Mouse (Mus musculus): ENCODE results near the gene Msh6. TPM values are rescaled to one million over a fixed set of nuclear protein-coding genes. Genes with fewer than 3 reads are reported as not detected.
"Not testable (repeated sequence)": the region's sequence is repeated elsewhere in the genome, so short reads cannot be mapped to it uniquely, and the experiment has no call there.

Msh6 gene
- polyA plus RNA-seq (2015; fragmentation: Nextera tagmentation; extraction: Ambion mirVana), result 52.6 and 58.7 TPM in 2 replicates

DNA sequence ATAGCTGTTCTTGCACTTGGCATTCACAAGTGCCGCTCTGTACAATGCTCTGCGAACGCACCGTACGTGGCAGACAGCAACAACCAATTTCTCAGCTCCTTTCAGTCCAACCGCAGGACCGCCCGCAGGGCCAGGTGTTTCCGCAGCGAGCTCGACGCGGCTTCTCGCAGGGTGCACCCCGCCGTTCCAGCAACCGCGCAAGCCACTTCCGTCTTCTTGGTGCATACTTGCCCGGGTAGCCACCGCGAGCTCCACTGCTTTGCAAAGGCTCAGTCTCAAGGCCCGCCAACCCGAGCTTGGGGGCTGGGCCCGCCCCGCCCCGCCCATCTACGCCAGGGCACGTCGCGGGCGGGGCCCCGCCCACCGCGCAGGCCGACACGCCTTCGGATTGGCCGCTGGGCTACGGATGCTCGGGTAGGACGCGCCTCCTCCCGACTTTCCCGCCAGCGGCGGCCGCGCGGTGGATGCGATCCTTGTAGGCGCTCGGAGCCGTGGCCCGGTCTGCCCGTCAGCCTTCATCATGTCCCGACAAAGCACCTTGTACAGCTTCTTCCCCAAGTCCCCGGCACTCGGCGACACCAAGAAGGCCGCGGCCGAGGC is at the start of gene Msh6:
Msh6 (plus strand) TSS at position 434 of the 600 bp plus-strand sequence.
- peak within 1 kb of the TSS; percentile 76 for H3K4me2 ChIP-seq
- peak; percentile 99 for ATAC-seq
- H3K4me3 ChIP-seq, result peak within 1 kb of the TSS; percentile 95
- WGBS, result under 1% methylated on average over 49 of the region's 63 CpGs
- peaks cover 31% of the 10 kb centered on the region for H3K4me1 ChIP-seq
- H3K27ac ChIP-seq, result peak within 1 kb of the TSS; percentile 87
- no peaks in the 10 kb centered on the region for H3K27me3 ChIP-seq
- H3K9ac ChIP-seq, result peak within 1 kb of the TSS; percentile 93
- peaks cover 14% of the 10 kb centered on the region for H3K36me3 ChIP-seq (ENCODE audit: poor library complexity, severe bottlenecking)
- no peaks in the 10 kb centered on the region for H3K9me3 ChIP-seq (replicated peaks)

DNA sequence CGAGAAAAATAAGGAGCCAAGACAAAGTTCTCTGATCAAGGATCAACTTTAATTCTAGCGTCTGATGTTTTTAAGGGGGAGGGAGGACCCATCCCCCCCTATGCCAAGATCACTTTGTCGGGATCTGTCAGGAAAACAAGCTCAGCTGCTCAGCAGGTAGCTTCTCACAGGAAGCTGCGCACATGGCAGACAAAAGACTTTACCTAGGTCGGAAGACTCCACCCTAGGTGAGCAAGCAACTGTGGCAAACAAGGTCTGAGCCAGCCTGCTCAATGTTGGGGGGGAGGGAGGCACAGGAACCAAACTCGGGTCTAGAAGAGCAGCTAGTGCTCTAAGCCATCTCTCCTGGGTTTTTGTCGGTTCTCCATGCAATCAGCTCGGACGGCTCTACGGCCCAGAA is 40.5 kb upstream of the Msh6 start:
- no peak overlapping the region for H3K9ac ChIP-seq
- ATAC-seq, result no peak
- H3K27ac ChIP-seq, result no peak overlapping the region
- H3K4me2 ChIP-seq, result no peak overlapping the region
- WGBS, result 86% methylated on average over 10 of the region's 10 CpGs
- H3K4me1 ChIP-seq, result no peaks in the 10 kb centered on the region
- H3K9me3 ChIP-seq (replicated peaks), result no peaks in the 10 kb centered on the region
- no peaks in the 10 kb centered on the region for H3K36me3 ChIP-seq (ENCODE audit: poor library complexity, severe bottlenecking)
- H3K27me3 ChIP-seq, result no peaks in the 10 kb centered on the region
- H3K4me3 ChIP-seq, result no peak overlapping the region

DNA sequence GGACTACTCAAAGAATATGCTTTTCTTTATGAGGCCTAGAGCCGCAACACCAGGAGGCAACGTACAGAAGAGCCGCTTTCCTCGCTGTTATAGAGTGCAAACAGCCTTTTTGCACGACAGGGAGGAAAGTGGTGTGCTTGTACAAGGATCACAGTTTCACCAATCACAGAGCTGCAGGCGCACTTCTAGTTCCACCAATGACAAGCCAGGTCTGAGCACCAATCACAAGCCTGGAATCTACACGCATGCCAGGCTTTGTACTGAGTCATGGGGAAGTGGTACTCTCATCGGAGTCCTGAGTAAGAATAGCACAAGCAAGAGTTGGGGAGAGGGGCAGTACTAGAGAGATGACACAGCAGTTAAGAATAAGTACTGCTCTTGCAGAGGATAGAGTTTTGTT is 40.1 kb upstream of the Msh6 start:
- no peak overlapping the region for H3K4me2 ChIP-seq
- H3K9ac ChIP-seq, result no peak overlapping the region
- WGBS, result 87% methylated on average over 8 of the region's 8 CpGs
- no peak overlapping the region for H3K27ac ChIP-seq
- no peak for ATAC-seq
- no peaks in the 10 kb centered on the region for H3K36me3 ChIP-seq (ENCODE audit: poor library complexity, severe bottlenecking)
- H3K4me3 ChIP-seq, result no peak overlapping the region
- no peaks in the 10 kb centered on the region for H3K9me3 ChIP-seq (replicated peaks)
- H3K27me3 ChIP-seq, result no peaks in the 10 kb centered on the region
- H3K4me1 ChIP-seq, result no peaks in the 10 kb centered on the region

DNA sequence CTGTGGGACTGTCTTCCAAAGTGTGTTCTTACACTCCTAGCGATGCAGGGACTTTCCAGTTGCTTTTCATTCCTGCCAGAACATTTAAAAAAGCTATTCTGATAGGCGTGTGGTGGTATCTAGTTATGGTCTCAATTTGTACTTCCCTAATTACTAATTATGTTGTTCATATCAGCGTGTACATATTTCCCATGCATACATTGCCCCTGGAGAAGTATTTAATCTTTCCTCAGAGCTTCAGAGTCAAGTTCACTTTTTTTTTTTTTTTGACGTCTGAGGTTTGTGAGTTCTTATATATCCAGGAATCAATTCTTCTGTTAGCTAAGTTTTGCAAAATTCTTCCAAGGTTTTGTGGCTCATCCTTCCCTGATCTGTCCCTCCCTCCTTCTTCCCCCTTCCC is 38.7 kb upstream of the Msh6 start:
- H3K4me1 ChIP-seq, result no peaks in the 10 kb centered on the region
- 88% methylated on average over 4 of the region's 4 CpGs for WGBS

DNA sequence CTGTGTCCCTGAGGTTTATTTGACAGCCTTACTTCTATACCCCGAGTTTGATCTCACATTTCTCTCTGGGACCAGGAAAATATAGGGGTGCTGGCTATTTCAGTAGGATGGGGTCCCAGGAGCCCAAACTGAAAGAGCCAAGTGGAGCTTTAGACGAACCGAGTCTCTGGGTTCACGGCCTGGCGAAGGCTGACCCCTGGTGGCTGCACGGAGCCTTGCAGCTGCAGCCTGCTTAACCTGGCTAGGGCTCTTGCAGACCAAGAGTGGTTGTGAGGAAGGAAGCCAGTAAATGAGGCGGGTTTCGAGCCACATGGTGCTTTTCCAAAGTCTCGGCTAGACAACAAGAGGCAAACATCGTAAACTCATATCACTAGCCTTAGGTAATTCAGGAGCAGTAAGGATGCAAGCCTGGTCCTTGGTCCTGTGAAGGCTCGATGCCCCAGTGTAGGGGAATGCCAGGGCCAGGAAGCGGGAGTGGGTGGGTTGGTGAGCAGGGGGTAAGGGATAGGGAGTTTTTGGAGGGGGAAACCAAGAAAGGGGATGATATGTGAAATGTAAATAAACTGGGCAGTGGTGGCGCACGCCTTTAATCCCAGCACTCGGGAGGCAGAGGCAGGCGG is 25.8 kb upstream of the Msh6 start:
- H3K4me1 ChIP-seq, result no peaks in the 10 kb centered on the region
- no peak overlapping the region for H3K4me2 ChIP-seq
- H3K9ac ChIP-seq, result no peak overlapping the region
- 45% methylated on average over 16 of the region's 16 CpGs for WGBS
- H3K36me3 ChIP-seq (ENCODE audit: poor library complexity, severe bottlenecking), result no peaks in the 10 kb centered on the region
- H3K4me3 ChIP-seq, result no peak overlapping the region
- no peaks in the 10 kb centered on the region for H3K9me3 ChIP-seq (replicated peaks)
- H3K27ac ChIP-seq, result no peak overlapping the region
- no peaks in the 10 kb centered on the region for H3K27me3 ChIP-seq
- ATAC-seq, result peak; percentile 81

More for the DNA sequence above, 38.7 kb upstream of the Msh6 start:
- Histone ChIP-seq H3K9ac (no peak overlapping the region), H3K9me3 (replicated peaks) (no peaks in the 10 kb centered on the region), H3K4me3 (no peak overlapping the region), H3K4me2 (no peak overlapping the region), H3K27me3 (no peaks in the 10 kb centered on the region), H3K27ac (no peak overlapping the region), H3K36me3 (ENCODE audit: poor library complexity, severe bottlenecking) (no peaks in the 10 kb centered on the region)
- ATAC-seq, result no peak

DNA sequence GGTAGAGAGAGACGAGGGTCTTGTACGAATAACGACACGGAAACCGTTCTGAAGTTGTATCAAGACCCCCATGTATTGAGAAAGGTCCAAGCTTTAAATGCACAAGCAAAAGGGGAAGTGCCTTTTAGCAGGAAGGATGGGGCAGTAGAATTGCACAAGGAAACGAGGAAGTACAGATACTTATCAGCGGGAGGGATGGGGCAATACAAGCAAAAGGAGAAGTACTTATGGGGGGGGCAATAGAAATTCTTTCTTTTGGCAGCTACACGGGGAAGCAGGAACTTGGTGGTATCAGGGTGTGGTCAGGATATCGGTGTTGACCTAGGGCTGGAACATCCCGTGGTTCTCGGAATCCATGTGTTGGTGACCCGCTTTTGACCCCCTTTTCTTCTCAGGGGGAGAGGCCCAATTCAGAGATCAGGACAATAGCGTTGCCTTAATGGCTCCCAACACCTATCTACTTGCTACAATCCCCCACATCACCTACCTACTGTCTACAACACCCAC is 20.2 kb upstream of the Msh6 start:
- not testable (repeated sequence) for H3K4me2 ChIP-seq; H3K4me1 ChIP-seq; H3K9ac ChIP-seq; H3K27ac ChIP-seq; ATAC-seq; H3K27me3 ChIP-seq; H3K36me3 ChIP-seq (ENCODE audit: poor library complexity, severe bottlenecking); H3K4me3 ChIP-seq; H3K9me3 ChIP-seq (replicated peaks)
- WGBS, result 93% methylated on average over 13 of the region's 13 CpGs

DNA sequence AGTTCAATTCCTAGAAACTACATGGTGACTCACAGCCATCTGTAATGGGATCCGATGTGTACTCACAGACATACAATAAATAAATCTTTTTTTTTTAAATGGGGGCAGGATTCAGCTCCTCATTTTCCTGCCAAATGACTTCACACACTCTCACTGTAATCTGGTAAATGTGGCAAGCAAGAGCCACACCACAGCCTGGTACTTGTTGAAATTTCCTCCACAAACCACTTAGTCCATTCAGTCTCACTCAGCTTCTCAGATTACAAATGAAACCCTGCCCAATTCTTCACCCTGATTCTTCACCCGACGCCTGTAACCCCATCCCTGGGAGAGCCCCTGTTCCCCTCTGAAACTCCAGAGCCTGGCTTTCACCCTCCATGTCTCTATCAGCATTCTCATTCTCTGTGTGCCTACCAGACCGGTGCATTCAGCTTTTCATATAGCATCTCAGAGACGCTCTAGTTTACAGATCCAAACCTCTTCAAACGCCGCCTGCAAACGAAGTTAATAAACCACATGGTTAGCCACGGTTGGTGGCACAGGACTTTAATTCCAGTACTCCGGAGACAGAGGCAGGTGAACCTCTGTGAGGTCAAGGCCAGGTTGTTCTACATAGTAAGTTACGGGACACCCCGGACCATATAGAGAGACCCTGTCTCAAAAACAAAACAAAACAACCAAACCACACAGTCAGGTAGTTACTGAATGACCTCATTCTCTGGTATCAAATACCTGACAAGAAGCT is 17.6 kb upstream of the Msh6 start:
- ATAC-seq, result no peak
- WGBS, result 78% methylated on average over 12 of the region's 12 CpGs
- Histone ChIP-seq H3K36me3 (ENCODE audit: poor library complexity, severe bottlenecking) (no peaks in the 10 kb centered on the region), H3K27me3 (no peaks in the 10 kb centered on the region), H3K27ac (no peak overlapping the region), H3K4me2 (no peak overlapping the region), H3K4me3 (no peak overlapping the region), H3K4me1 (no peaks in the 10 kb centered on the region), H3K9ac (no peak overlapping the region), H3K9me3 (replicated peaks) (no peaks in the 10 kb centered on the region)

DNA sequence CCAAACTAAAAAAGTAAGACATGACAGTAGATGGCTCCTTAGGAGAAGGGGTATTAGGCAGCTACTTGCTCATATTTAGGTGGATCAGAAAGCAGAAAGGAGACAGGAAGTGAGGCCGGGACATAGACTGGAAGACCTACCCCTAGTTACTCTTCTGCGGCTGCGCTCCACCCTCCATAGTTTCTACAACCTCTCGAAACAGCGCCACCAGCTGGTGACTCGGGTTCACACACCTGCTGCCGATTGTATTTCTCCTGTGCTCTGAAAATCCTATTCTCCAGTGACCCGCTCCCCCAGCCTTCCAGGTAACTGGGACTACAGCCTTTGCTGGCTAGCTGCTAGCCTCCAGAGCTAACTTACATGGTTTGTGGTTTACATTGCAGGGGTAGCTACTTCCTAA is 16.6 kb upstream of the Msh6 start:
- H3K27ac ChIP-seq, result no peak overlapping the region
- H3K4me3 ChIP-seq, result no peak overlapping the region
- no peak for ATAC-seq
- H3K4me2 ChIP-seq, result no peak overlapping the region
- H3K4me1 ChIP-seq, result no peaks in the 10 kb centered on the region
- H3K9me3 ChIP-seq (replicated peaks), result no peaks in the 10 kb centered on the region
- 58% methylated on average over 8 of the region's 8 CpGs for WGBS
- H3K36me3 ChIP-seq (ENCODE audit: poor library complexity, severe bottlenecking), result no peaks in the 10 kb centered on the region
- no peaks in the 10 kb centered on the region for H3K27me3 ChIP-seq
- no peak overlapping the region for H3K9ac ChIP-seq

DNA sequence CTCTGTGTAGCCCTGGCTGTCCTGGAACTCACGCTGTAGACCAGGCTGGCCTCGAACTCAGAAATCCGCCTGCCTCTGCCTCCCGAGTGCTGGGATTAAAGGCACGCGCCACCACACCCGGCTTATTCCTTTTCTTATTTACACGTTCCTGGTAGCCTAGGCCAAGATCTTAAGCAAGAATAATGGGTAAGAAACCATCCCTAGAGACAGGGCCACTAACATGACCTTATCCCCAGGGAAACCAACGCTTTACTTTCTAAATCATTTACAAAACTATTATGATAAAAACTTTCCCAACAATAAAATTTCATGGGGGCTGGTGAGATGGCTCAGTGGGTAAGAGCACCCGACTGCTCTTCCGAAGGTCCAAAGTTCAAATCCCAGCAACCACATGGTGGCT is 15.5 kb upstream of the Msh6 start:
- H3K4me1 ChIP-seq; H3K4me3 ChIP-seq; H3K27me3 ChIP-seq; H3K4me2 ChIP-seq; H3K27ac ChIP-seq; H3K9me3 ChIP-seq (replicated peaks); H3K9ac ChIP-seq; ATAC-seq; H3K36me3 ChIP-seq (ENCODE audit: poor library complexity, severe bottlenecking): not testable (repeated sequence)
- WGBS, result 93% methylated on average over 11 of the region's 11 CpGs

DNA sequence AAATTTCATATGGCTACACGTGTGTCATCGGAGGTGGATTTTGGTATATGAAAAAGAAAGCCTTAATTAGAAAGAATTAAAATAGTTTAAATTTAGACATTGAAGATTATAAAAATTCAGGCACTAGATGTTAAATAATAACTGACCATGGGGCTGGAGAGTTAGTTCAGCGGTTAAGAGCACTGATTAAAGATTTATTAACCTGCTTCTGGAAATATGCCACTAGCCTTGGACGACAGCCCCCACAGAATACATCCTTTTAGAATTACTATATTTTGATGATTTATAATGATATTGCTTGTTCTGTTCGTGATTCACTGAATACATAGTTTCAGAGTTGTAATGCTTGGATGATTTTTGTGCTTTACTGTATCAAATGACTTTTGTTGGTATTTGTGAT is 14.9 kb upstream of the Msh6 start:
- not testable (repeated sequence) for ATAC-seq; H3K4me3 ChIP-seq; H3K36me3 ChIP-seq (ENCODE audit: poor library complexity, severe bottlenecking); H3K4me2 ChIP-seq; H3K4me1 ChIP-seq; H3K9ac ChIP-seq; H3K27ac ChIP-seq; H3K27me3 ChIP-seq; H3K9me3 ChIP-seq (replicated peaks)
- WGBS, result 94% methylated on average over 5 of the region's 5 CpGs

DNA sequence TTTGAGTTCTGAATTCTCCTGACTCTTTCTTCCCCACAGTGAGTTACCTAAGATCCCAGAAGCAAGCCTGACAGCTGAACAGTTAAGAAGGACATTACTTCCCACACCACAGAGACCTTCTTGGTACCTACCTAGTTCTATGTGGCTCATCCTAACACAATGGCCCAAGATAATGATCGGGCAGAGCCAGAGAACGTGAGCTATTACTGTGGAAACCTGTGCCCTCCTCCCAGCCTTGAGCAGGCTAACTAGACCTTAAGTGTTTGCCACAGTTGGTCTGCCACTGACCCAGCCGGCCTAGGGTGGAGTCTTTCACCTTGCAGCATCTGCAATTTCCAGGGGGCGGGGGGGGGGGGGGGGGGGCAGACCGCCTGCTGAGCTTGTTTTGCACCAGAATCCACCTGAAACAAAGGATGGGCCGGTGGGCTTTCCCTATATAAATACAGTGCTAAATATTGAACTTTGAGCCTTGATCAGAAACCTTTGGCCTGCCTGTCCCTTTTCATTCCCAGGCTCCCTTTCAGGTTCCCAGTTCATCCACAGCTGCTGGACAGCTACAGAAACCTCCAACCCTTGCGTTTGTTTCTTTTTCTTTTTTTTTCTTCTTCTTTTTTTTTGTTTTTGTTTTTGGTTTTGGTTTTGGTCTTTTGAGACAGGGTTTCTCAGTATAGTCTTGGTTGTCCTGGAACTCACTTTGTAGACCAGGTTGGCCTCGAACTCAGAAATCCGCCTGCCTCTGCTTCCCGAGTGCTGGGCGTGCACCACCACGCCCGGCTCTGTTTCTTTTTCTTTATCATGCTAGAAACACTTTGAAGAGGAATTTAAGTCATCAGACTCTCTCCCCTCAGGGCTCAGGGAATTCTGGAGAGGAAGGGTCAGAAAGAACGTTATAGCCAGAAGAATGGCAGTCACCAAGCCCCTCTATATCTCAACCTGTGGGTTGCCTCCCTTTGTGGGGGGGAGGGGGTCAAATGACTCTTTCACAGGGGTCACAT is 11.5 kb upstream of the Msh6 start:
- H3K36me3 ChIP-seq (ENCODE audit: poor library complexity, severe bottlenecking), result no peaks in the 10 kb centered on the region
- H3K9ac ChIP-seq, result no peak overlapping the region
- H3K27me3 ChIP-seq, result no peaks in the 10 kb centered on the region
- no peaks in the 10 kb centered on the region for H3K9me3 ChIP-seq (replicated peaks)
- 87% methylated on average over 13 of the region's 14 CpGs for WGBS
- H3K4me2 ChIP-seq, result no peak overlapping the region
- H3K4me1 ChIP-seq, result no peaks in the 10 kb centered on the region
- ATAC-seq, result no peak
- no peak overlapping the region for H3K4me3 ChIP-seq
- no peak overlapping the region for H3K27ac ChIP-seq
